In genomic region chr13:98496917-98497870, GRCm38 (mm10) we compare ENCODE assay signal across 9 mouse cellular contexts. TPM values are rescaled to one million over a fixed set of nuclear protein-coding genes. Genes with fewer than 3 reads are reported as not detected.
DNase-seq lines count a peak whose midpoint lies in the region; ATAC-seq lines count a peak whose summit lies in the region.
"Had no signal": no experiment of that assay in that cellular context is flagged by ENCODE, and none has a peak within 500 bp of the region (broad histone marks: within the 10 kb centered on the region; RNA-seq: fewer than 3 reads in every experiment).

No protein-coding gene starts in this region.

- peak; percentile 81 to 84 for DNase-seq in cerebellum, postnatal 10 days
- no peak for DNase-seq in cerebellum, adult 11-12 months
- peak; percentile 12 for DNase-seq in right cerebral cortex, adult 18-20 months
- no peak for DNase-seq in right cerebral cortex, adult 2 months (ENCODE audit: low spot score in 2 of 2)
- DNase-seq in layer of hippocampus, adult 9-11 months: no peak

- H3K4me3 ChIP-seq in hindbrain, embryonic 13.5 days: no peak overlapping the region
- H3K4me3 ChIP-seq in midbrain, embryonic 12.5 days: no peak overlapping the region

- peaks cover 84% of the 10 kb centered on the region for H3K27me3 ChIP-seq in hindbrain, embryonic 13.5 days
- H3K27me3 ChIP-seq in midbrain, embryonic 12.5 days: peaks cover 81% of the 10 kb centered on the region

- WGBS in hindbrain, embryonic 13.5 days: 17% methylated on average over 16 of the region's 16 CpGs
- WGBS in midbrain, embryonic 12.5 days: 15% methylated on average over 16 of the region's 16 CpGs

- H3K4me1 ChIP-seq in hindbrain, embryonic 13.5 days (replicated peaks): peaks cover 12% of the 10 kb centered on the region
- H3K4me1 ChIP-seq in midbrain, embryonic 12.5 days: peaks cover 7% of the 10 kb centered on the region

- no peak overlapping the region for H3K4me2 ChIP-seq in hindbrain, embryonic 13.5 days
- 0 out of 2 replicates have a peak overlapping the region, but pooled peaks have one; percentile 10 for H3K4me2 ChIP-seq in midbrain, embryonic 12.5 days (replicated peaks)

- H3K9ac ChIP-seq in hindbrain, embryonic 13.5 days: no peak overlapping the region
- H3K9ac ChIP-seq in midbrain, embryonic 12.5 days (replicated peaks): no peak overlapping the region

- ATAC-seq in hindbrain, embryonic 13.5 days (ENCODE audit: low FRiP score): peak; percentile 49; the same call in 1 of the 2 replicates
- ATAC-seq in midbrain, embryonic 12.5 days (ENCODE audit: low FRiP score, low read depth): no peak
- no peak for ATAC-seq in cerebellum, adult (ENCODE audit: insufficient number of reproducible peaks, low FRiP score, low TSS enrichment)

- no peak overlapping the region for H3K27ac ChIP-seq in hindbrain, embryonic 13.5 days
- H3K27ac ChIP-seq in midbrain, embryonic 12.5 days (replicated peaks): no peak overlapping the region
- H3K27ac ChIP-seq: macrophage had no signal

- H3K9me3 ChIP-seq in hindbrain, embryonic 13.5 days: no peaks in the 10 kb centered on the region
- H3K9me3 ChIP-seq in midbrain, embryonic 12.5 days: no peaks in the 10 kb centered on the region

- H3K36me3 ChIP-seq in hindbrain, embryonic 13.5 days: no peaks in the 10 kb centered on the region
- H3K36me3 ChIP-seq in midbrain, embryonic 12.5 days: no peaks in the 10 kb centered on the region

RNA-seq across cellular contexts. Expression of gene Gm10320, which starts 5.4 kb away (rescaled TPM):
- polyA plus RNA-seq in hindbrain, embryonic 13.5 days (2015; fragmentation: Nextera tagmentation; extraction: Ambion mirVana): 0.99 and 1.1 TPM in 2 replicates
- polyA plus RNA-seq in midbrain, embryonic 12.5 days (2016; fragmentation: Nextera tagmentation; extraction: Ambion mirVana): 0.87 TPM in 1 of 2 replicates, not detected in the other
- polyA plus RNA-seq: macrophage had no signal

Comparison
In these comparisons a context has a peak if more than half of its experiments do, and no peak if none do; other contexts are left out.
1. DNase-seq: peak in cerebellum, postnatal 10 days (2 of 2) and right cerebral cortex, adult 18-20 months (single experiment); none in cerebellum, adult 11-12 months (single experiment), right cerebral cortex, adult 2 months (0 of 2) and layer of hippocampus, adult 9-11 months (single experiment).